Mouse (Mus musculus) E14TG2a.4 (cell line): ENCODE measurements around the gene Tspear.
"Not testable (repeated sequence)": the region's sequence is repeated elsewhere in the genome, so short reads cannot be mapped to it uniquely, and the experiment has no call there.

ENCODE experiments used
- CTCF ChIP-seq: conservative IDR thresholded peaks from 2 replicates; pipeline ENCODE4 v1.5.1; 2014; ENCODE audit warnings: low read length
- NANOG ChIP-seq: IDR thresholded peaks from 2 replicates; pipeline ENCODE4 v1.6.1; 2014; ENCODE audit warnings: borderline replicate concordance, low read length, mixed read lengths

GRCm38 (mm10) chr10:77776844-77777243 lies 90.5 kb downstream of the Tspear start, which contains the start of gene Gm7138:
- TF ChIP-seq CTCF, NANOG: not testable (repeated sequence)
